In genomic region chr6:33763245-33763644, GRCm38 (mm10) we compare ENCODE assay signal across 15 mouse cellular contexts.
DNase-seq lines count a peak whose midpoint lies in the region; ATAC-seq lines count a peak whose summit lies in the region.
"Had no signal": no experiment of that assay in that cellular context is flagged by ENCODE, and none has a peak within 500 bp of the region (broad histone marks: within the 10 kb centered on the region; RNA-seq: fewer than 3 reads in every experiment).

No protein-coding gene starts in this region.

- 78% methylated on average over 4 of the region's 4 CpGs for WGBS in forebrain, embryonic 15.5 days
- 83% methylated on average over 4 of the region's 4 CpGs for WGBS in forebrain, embryonic 14.5 days

- intact Hi-C loops in left cerebral cortex, postnatal 36 days (cut with DNase I), result no loop called here

- H3K4me1 ChIP-seq in forebrain, embryonic 15.5 days, result no peaks in the 10 kb centered on the region; the same call in 1 of the 2 replicates
- H3K4me1 ChIP-seq in forebrain, embryonic 14.5 days (ENCODE audit: control insufficient read depth, insufficient read depth, low read length), result no peaks in the 10 kb centered on the region; the same call in 1 of the 2 replicates
- H3K4me1 ChIP-seq: limb, embryonic 13.5 days had no signal

- no peak for ATAC-seq in forebrain, embryonic 15.5 days (replicated peaks)
- ATAC-seq in forebrain, embryonic 14.5 days, result no peak
- ATAC-seq: liver, postnatal 0 days had no signal

- no peaks in the 10 kb centered on the region for H3K27me3 ChIP-seq in forebrain, embryonic 15.5 days
- H3K27me3 ChIP-seq in forebrain, embryonic 14.5 days (replicated peaks; ENCODE audit: control insufficient read depth, insufficient read depth, low read length), result no peaks in the 10 kb centered on the region
- H3K27me3 ChIP-seq: heart, embryonic 12.5 days; limb, embryonic 13.5 days had no signal

- no peak overlapping the region for H3K9ac ChIP-seq in forebrain, embryonic 15.5 days (replicated peaks)
- no peak overlapping the region for H3K9ac ChIP-seq in forebrain, embryonic 14.5 days (ENCODE audit: low read length)
- H3K9ac ChIP-seq: heart, embryonic 12.5 days; hindbrain, embryonic 14.5 days; limb, embryonic 13.5 days; liver, postnatal 0 days had no signal

- H3K36me3 ChIP-seq in forebrain, embryonic 15.5 days, result no peaks in the 10 kb centered on the region
- no peaks in the 10 kb centered on the region for H3K36me3 ChIP-seq in forebrain, embryonic 14.5 days (ENCODE audit: control insufficient read depth, insufficient read depth, low read length)
- H3K36me3 ChIP-seq: heart, embryonic 12.5 days; limb, embryonic 13.5 days had no signal

- no peaks in the 10 kb centered on the region for H3K9me3 ChIP-seq in forebrain, embryonic 15.5 days
- no peaks in the 10 kb centered on the region for H3K9me3 ChIP-seq in forebrain, embryonic 14.5 days (replicated peaks; ENCODE audit: control insufficient read depth, low read length)
- H3K9me3 ChIP-seq: G1E; heart, embryonic 12.5 days; limb, embryonic 13.5 days had no signal

- H3K4me3 ChIP-seq in forebrain, embryonic 15.5 days, result no peak overlapping the region
- H3K4me3 ChIP-seq in forebrain, embryonic 14.5 days (ENCODE audit: low read depth, low read length), result no peak overlapping the region
- H3K4me3 ChIP-seq: heart, embryonic 12.5 days; limb, embryonic 13.5 days had no signal

- DNase-seq in forebrain, embryonic 14.5 days (ENCODE audit: low spot score), result no peak
- peak; percentile 81 to 84 for DNase-seq in frontal cortex, adult 2 months (ENCODE audit: extremely low spot score in 1 of 2, low spot score in 1 of 2)
- DNase-seq in layer of hippocampus, postnatal 10 days (ENCODE audit: low spot score in 2 of 2), result peak; percentile 19 to 26
- DNase-seq in left cerebral cortex, postnatal 36 days (ENCODE audit: low spot score in 2 of 2), result peak; percentile 74 to 82
- no peak for DNase-seq in adrenal gland, postnatal 14 days
- no peak for DNase-seq in thymus, postnatal 14 days
- DNase-seq in heart, adult 18-20 months, result no peak
- DNase-seq: B cell, adult 2 months; kidney, adult 9 months; liver, postnatal 0 days had no signal

- no peak overlapping the region for H3K4me2 ChIP-seq in forebrain, embryonic 15.5 days (replicated peaks)
- H3K4me2 ChIP-seq in forebrain, embryonic 14.5 days (ENCODE audit: low read length), result no peak overlapping the region
- H3K4me2 ChIP-seq: heart, embryonic 12.5 days; hindbrain, embryonic 14.5 days; limb, embryonic 13.5 days had no signal

- H3K27ac ChIP-seq in forebrain, embryonic 15.5 days (replicated peaks), result 0 out of 2 replicates have a peak overlapping the region, but pooled peaks have one; percentile 9
- H3K27ac ChIP-seq in forebrain, embryonic 14.5 days (ENCODE audit: low read depth, low read length), result no peak overlapping the region
- H3K27ac ChIP-seq: hindbrain, embryonic 14.5 days; limb, embryonic 13.5 days had no signal

Comparison
In these comparisons a context has a peak if more than half of its experiments do, and no peak if none do; other contexts are left out.
1. DNase-seq: peak in frontal cortex, adult 2 months (2 of 2), layer of hippocampus, postnatal 10 days (2 of 2) and left cerebral cortex, postnatal 36 days (2 of 2); none in forebrain, embryonic 14.5 days (single experiment), adrenal gland, postnatal 14 days (single experiment), thymus, postnatal 14 days (single experiment) and heart, adult 18-20 months (0 of 2).